Mouse (Mus musculus) cerebellum, adult 18-20 months (tissue): ENCODE results near the gene Stil.

Source experiments
- DNase-seq, 2 experiments: peaks; one replicate each; pipeline ENCODE4 v3.0.0; 2021

Gene Stil

DNA sequence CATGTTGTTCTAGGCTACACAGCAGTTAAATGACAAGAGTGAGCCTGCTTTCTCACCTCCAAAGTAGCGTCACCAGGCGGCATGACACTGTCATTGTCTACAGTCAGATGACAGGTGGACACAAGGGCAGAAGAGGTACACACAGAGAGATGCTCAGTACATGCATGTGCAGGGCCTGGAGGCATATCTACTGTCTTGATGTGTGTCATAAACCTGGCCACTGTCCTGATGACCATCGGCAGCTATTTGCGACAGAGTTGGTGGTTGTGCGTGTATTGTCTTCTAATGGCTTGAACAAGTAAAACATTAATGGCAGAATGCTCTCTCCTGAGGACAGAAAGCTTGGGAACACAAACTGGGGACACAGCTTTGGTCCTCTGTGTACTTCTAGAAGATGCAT lies 51.3 kb downstream of the Stil start:
- DNase-seq = no peak

DNA sequence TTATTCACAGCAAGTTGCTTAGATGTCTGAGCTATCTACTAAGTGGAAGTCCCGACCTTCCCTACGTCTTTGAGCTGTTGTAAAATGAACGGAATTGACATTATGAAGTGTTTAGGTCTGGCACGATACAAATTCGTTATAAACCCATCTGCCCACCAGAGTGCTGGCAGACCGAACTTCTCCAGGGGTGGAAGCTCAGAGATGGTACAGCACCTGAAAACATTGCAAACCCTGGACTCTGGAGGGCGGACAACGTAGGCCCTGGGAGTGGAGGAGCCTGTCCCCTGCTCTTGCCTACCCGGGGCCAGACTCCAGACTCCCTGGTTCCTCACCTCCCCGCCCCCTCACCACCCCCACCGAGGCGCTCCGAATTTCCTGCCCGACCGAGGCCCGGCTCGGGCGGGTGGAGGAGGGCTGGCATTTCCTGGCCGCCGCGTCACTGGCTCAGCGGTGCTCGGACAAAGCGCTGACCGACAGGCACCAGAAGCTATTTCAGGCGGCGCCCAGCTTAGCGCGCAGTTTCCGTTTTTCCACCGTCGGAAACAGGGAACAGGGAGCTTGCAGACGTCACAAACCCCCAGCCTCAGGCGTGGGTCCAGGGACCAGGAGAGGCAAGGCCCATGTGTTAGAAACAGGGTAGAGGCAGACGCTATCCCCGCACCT lies 52.5 kb downstream of the Stil start:
- DNase-seq = no peak

DNA sequence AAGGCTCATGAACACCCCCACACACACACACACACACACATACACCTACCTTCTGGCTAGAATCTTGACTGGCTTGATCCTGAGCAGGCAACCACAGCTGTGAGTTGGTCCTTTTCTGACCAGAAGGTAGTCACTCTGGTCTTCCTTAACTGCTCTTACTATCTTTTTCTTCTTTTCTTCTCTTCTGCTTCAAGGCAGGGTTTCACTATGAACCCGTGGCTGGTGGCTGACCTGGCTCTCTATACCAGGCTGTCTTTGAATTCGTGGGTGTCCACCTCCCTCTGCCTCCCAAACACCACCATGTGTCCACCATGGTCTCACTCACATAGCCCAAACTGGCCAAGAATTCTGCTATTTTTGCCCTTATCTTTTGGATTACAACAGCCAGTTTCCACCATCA lies 55.1 kb downstream of the Stil start:
- no peak for DNase-seq

DNA sequence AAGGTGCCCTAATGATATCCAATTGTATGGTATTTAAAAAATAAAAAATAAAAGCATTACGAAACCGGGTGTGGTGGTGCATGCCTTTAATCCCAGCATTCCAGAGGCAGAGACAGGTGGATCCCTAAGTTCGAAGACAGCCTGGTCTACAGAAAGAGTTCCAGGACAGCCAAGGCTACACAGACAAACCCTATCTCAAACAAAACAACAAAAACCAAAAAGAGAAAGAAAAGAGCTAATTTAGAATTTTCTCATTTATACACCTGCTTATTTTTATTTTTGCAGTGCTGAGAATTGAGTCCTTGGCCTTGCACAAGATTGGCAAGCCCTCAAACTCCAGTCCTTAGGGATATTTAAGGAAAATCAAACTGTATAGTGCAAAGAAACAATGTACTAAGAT lies 55.7 kb downstream of the Stil start:
- no peak for DNase-seq

DNA sequence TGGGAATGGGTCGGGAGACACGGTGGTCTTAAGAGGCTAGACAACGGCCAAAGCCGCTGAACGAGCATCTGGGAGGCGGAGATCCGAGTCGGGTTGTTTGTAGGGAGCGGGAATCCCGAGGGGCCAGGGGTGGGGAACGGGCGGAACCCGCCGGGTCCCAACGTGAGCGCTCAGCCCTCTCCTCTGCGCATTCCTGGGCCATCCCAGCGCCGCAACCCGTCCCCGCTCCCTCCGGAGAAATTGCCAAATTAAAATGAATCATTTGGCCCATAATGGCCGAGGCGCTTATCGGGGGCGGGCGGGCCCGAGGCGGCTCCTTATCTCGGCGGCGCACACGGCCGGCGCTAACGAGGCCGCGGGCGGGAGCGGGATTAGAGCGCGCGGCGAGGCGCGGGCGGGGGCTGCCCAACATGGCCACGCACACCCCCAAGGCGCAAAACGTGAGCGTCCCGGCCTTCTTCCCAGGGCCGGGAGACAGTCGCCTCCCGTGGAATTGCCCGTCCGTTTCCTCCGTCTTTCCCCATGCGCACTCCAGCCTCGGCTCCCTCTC lies 56.5 kb downstream of the Stil start, which contains the start of gene Tal1:
Gene Tal1 (plus strand): TSS at position 56 of the 550 bp plus-strand sequence.
- peak in 1 of 2 experiments; percentile 10 for DNase-seq

DNA sequence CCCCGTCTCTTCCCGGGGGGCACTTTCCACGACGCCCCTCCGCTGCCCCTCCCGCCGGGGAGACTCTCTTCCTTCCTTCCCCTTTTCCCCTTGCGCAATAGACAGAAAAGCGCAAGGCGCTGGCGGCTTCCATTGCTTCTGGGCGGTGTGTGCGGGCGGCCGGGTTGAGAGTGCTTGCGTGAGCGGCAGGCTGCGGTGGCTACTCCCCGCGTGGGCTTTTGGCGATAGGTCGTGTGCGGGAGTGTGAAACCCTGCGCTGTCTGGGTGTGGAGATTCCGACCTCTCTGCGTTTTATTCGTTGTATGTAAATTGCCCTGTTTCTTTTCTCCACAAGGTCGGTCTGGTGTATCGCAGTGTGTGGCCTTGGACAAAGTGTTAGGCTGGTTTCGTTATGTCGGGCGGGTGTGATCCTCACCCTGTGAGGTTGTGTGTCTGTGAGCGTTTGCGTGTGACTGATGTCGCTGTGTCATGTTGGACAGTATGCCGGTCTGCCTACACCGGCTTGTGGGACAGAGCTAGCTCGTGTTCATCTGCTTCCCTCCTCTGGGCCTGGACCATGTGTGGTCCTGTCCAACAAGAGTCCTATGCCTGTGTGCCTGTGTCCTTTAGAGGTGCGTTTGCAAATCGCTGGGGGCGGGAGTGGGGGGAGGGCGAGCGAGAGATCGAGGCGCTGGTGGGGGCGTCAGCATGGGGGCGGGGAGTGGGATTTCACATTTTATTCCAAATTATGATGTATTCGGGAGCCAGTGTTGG lies 57.1 kb downstream of the Stil start:
- peak in 1 of 2 experiments; percentile 35 for DNase-seq

DNA sequence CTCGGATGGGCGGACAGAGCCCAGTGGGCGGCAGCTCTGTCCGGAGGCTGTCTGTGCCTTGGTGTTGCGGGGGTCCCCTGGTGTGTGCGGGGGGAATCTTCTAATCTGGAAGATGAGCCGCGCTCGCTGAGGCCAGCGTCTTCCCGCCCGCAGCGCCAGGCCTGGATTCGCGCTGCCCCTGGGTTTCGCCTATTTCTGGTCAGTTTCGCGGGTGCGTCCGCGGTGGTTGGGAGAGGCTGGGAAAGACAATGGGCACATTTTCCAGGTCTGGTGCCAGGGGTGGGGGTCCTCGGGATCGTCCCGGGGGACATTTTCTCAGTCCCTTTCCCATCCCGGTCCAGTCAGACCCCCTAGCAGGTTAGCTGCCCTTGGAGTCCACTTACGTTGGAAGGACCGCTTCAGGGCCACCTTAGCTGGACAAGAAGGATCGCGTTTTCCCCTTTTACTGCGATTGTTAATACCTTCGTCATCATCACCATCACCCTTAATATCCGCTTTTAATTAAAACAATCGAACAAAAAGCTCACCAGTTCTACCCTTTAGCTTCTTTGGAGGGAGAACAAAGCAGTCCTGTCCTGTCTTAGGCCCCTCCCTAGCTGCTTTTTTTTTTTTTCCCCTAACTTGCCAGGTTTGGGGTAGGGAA lies 57.8 kb downstream of the Stil start:
- no peak for DNase-seq

DNA sequence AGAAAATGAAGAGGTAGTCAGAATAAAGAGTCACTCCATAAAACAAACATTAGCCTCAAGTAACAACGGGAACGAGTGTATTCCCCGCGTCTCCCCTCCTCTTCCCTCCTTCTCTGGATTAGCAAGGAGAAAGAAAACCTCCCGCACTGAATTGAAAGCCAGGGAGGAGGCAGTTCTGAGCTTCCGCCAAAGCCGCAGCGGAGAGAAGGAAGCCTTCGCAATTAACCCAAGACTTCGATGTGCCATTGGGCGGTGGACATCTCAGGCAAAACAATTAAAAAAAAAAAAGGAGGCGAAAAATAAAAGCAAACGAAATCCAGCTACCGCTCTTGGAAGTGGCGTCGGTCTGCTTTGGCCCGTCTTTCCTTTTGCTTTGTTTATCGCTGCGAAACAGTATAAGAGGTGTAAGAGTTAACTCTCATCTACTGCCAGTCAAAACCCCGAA lies 58.4 kb downstream of the Stil start:
- no peak for DNase-seq

DNA sequence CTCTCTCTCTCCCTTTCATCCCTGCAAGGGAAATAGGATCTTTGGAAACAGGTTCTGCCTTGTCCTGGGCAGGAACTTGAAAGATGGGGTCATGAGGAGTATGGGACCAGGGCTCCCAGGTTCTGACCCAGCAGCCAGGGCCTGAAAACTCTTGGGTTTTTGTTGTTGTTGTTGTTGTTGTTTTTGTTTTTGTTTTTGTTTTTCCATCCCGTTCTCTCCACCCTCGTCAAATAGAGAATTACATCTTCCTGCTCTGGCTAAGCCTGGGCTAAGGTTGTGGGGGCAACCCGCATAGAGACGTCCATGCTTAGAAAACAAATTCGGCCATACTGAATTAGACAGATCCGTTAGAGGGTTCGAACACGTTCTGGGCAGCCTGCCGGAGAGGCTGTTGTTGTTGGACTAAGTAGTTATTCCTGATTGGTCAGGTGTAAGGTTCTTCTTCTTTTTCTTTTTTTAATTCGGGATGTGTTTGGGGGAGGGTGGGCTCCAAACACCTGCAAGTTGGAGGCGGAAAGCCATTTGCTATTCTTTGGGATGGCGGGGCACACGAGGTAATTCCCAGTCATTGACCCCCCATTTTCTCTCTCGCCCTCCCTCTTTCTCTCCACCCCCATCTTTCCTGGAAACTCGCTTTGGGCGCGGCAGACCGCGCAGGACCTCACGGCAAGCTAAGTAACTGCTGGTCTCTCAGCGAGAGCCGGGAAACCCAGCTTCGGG lies 59.1 kb downstream of the Stil start:
- no peak for DNase-seq

DNA sequence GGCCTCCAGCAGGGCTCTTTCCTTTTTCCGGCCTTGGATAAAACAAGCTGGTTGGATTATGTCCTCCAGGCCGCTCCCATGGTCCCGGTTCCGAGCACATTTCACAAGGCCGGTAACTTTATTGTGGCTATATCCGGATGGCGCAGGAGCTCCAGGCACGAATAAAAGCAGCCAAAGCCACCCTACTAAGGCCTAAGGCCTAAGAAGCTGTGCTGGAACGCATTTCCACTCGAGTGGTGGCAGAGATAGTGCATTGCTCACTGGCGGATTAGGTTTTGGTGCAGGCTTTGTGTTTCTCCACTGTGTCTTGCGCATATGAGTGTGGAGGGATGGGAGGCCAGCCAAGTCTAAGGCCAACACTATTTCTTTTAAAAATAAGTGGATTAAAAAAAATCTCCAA lies 59.9 kb downstream of the Stil start:
- no peak for DNase-seq

DNA sequence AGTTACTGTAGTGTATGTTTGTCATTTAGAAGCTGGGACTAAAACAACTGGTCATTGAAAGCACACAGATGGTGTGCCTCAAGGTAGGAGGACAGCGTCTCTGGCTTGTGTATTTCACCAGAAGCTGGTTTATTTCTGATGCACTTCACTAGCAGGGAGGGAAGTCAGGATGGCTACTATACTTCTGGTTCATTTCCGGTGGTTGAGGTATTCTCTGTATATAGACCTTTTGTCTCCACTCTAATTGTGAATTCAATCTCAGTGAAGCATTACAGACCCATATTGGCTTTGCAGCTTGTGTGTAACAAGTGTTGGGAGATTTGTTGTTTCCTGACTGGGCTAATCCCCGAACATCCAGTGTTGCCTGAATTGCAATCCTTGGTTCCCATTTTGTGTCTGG lies 60.8 kb downstream of the Stil start:
- DNase-seq = no peak

DNA sequence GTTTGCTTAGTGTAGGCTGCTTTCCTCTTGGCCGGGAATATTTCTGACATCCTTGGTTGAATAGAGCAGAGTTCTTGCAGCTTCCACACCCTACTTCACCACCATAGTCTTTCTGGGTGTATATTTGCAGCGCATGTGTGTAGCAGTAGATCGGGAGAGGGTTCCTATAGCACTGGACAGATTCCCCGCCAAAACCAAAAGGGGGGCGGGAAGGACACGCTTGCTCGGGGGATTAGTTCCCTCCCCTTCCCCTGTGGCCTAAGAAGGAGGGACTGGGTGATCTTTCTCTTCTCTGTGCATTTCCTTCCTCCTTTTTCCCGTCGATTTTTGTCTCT lies 62.5 kb downstream of the Stil start:
- DNase-seq = no peak

DNA sequence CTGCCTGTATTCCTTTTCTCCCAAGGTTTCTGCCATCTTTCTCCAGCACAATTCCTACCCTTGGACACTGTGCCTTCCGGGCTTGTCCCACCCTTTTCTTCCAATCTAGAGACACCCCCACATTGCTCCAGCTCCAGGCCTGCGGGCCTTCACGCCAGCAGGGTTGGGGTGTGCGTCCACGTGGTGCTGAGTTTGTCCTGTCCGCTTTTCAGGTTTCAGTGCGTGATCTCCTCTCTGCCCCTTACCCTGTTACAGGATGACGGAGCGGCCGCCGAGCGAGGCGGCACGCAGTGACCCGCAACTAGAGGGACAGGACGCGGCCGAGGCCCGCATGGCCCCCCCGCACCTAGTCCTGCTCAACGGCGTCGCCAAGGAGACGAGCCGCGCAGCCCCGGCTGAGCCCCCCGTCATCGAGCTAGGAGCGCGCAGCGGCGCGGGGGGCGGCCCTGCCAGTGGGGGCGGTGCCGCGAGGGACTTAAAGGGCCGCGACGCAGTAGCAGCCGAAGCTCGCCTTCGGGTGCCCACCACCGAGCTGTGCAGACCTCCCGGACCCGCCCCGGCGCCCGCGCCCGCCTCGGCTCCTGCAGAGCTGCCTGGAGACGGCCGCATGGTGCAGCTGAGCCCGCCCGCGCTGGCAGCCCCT lies 63.0 kb downstream of the Stil start:
- DNase-seq = peak in 1 of 2 experiments; percentile 15

DNA sequence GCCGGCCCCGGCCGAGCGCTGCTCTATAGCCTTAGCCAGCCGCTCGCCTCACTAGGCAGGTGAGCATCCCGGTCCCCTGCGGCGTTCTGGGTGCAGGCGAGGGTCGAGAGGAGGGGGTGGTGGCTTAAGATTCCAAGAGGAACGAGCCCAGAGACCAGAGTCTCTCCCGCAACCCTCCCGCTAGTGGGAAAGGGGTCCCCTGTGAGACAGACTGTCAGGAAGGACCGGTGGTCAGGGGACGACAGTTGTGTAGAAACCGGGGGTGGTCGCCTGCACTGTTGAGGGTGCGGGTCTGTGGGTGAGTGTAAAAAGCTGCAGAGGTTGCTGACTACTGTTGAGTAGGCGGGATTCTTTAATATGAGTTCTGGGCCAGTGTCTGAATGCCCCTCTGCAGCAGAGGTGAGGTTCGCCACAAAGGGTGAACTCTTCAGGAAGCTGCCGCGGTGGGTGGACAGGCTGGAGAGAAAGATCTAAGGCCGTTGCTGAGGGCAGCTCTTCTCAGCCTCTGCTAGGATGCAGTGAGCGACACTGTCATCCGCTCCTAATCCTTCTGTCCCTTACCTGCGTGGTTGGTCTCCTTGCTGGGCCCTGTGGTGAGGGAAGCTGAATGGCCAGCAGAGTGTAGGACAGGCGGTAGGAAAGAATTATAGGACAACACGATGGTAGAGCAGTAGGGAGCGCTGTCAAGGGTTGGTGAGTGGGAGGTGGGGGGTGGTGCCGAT lies 63.7 kb downstream of the Stil start:
- DNase-seq = no peak

DNA sequence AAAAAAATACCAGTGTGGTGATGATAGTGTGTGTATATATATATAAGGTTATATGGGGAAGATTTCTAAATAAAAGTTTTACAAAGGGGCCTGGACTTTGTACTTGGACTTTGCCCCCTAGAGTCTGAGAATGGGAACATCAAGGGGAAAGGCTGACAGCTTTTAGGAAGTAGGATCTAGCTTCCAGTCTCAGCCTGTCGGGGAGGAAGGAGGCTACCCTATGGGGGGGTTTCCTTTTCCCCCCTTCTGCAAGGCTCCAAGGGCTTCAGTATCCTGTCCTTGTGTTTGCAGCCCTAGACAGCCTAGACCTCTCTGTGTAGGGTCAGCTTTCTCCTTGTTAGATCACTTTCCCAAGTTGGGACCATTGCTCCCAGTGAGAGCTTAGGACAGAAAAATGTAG lies 71.7 kb downstream of the Stil start:
- DNase-seq = no peak

DNA sequence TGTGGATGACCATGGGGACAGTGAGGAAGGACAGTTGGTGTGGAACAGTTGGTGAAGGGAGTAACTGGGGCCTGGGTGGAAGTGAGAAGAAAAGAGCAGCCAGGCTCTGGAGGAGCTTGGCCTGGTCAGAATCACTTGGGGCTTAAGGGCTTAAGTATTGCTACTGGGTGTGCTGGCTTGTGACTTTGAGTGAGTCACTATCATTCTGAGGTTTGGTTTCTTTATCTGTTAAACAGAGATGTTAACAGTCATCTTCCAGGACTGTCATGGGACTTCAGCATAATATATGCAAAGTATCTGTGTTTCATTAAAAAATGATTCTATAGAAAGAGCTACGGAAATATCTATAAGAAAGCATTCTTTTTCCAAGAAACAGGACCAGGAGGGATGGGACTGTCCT lies 74.8 kb downstream of the Stil start:
- no peak for DNase-seq

DNA sequence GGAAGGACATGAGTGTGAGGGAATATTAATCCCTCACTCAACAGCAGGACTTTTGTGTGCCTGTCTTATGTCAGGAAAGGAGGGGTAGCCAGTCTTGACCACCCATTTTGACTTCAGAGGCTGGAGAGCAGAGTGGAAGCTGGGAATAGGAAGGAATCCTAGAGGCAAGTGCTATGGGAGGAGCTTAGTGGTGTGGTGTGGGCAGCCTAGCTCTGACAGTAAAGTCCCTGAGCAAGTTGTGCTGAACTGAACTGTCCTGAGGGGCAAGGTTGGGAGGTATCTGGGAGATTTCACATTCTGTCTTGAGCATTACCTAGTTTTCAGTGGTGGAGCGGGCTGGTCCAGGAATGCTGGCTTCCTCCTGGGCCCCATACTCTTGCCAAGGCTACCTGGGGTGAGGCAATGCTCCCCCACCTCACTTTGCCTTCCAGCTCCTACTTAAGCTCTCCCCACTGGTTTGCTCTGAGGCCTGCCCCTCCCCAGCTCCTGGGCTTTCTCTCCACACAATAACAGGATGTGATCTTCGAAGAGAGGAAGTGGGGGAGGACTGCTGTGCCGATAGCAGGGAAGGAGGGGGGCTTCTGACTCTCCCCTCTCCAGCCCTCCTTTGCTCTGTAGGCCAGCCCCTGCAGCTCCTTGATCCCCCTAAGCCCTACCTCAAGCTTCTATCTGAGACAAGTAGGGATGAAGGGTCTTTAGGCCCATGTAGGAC lies 75.4 kb downstream of the Stil start:
- DNase-seq = no peak

DNA sequence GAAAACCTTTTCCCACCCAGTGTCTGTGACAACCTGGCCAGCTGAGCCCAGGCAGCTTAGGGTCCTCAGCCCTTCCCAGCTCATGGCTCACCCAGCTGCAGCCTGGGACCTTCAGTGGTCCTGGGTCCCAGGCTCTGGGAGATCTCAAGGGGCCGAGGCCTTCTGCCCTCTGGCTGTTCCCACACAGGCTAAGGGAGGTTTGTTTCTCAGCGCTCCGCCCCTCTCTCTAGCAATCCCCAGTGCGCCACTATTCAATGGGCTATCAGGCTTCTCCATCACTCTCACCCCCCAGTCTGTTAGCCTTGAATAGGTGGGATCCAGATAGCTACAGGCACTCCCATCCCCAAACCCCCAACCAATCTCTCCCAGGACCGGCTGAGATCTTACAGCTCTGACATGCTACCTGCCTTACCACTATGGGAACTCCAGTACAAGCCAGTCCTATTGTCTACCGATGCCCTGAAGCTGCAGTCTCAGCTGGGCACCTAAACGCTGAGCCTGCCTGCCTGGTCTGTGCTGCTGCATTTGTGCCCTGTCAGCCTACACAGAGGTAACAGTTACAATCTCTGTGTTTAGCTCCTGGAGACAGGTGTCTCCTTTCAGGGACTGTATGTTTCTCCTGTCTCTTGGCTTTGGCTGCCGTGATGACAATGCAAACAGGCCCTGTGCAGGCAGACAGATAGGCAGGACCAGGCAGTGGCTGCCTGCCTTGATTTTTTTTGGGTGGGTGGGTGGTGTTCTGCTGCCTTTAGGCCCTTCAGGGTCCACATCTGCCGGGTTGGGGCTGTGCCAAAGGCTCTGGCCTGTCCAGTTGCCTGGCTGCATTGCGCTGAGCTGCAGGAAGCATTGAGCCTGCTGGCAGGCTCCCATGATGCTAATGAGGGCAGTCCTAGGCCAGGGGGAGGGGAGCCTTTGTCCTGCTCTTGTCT lies 79.2 kb downstream of the Stil start:
- no peak for DNase-seq

DNA sequence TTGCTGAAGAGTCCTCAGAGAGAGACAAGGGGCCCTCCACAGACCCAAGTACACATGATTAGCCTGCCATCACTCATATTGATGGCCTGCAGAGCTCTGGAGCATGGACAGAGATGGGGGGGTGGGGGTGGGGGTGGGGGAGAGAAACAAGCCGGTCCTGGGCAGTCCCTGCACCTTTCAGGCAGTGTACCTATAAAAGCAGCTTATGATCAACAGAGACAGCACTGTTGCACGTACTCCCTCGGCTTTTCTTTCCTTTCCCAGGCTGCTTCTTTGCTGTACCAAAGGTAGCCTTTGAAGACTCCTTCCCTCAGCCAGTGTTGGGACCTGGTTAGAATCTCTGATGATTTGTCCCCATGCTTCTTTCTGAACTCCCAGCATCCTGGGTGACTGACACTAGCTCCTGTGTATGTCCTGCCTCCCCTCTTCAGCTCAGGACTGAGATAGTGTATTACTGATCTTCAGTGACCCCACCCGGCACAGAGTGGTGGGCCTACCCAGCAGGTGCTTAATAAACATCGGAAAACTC lies 79.9 kb downstream of the Stil start:
- no peak for DNase-seq

DNA sequence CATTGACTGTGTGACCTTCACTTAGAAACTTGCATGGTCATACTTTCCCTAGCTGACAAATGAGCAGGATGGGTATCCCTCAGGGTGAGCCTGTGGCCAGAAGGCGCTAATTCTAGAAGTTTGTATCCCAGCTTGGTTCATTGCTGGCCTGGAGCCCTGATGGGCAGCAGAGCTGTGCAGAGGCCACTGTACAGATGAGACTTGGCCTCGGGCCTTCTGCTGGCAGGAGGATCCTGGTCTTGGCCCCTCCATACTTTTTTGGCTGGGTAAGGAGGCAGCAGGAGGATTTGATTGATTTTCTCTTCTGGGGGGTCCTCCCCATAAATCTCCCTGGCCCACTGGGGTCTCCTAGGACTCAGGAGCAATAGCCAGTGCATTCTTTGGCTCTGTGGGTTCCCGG lies 83.1 kb downstream of the Stil start:
- DNase-seq = no peak
